Mouse (Mus musculus) neural tube, embryonic 13.5 days (tissue): ENCODE measurements around the gene Prpf4b. TPM values are rescaled to one million over a fixed set of nuclear protein-coding genes. Genes with fewer than 3 reads are reported as not detected.
"Not testable (repeated sequence)": the region's sequence is repeated elsewhere in the genome, so short reads cannot be mapped to it uniquely, and the experiment has no call there.

Experiments used
- ATAC-seq: fragments of 200-750 bp; cut with Nextera tagmentation; 2 replicates; pipeline ENCODE4 v1.8.0; 2017; ENCODE audit warnings: low read depth, mild to moderate bottlenecking, moderate TSS enrichment, moderate library complexity
- H3K27ac ChIP-seq: fragments of 300-500 bp; sonication (generic); replicated peaks from 2 replicates; pipeline ENCODE4 v1.5.1; 2015; ENCODE audit warnings: moderate library complexity, mild to moderate bottlenecking, inconsistent platforms
- H3K27me3 ChIP-seq: fragments of 300-500 bp; sonication (generic); 2 replicates; pipeline ENCODE4 v1.6.1; 2015; ENCODE audit warnings: mild to moderate bottlenecking, inconsistent platforms
- H3K36me3 ChIP-seq: fragments of 300-500 bp; sonication (generic); 2 replicates; pipeline ENCODE4 v1.6.1; 2015; ENCODE audit warnings: mild to moderate bottlenecking, inconsistent platforms
- H3K4me1 ChIP-seq: fragments of 300-500 bp; sonication (generic); replicated peaks from 2 replicates; pipeline ENCODE4 v1.6.1; 2015; ENCODE audit warnings: inconsistent platforms
- H3K4me2 ChIP-seq: fragments of 300-500 bp; sonication (generic); 2 replicates; pipeline ENCODE4 v1.6.1; 2015; ENCODE audit warnings: inconsistent platforms, mild to moderate bottlenecking, moderate library complexity
- H3K4me3 ChIP-seq: fragments of 300-500 bp; sonication (generic); 2 replicates; pipeline ENCODE4 v1.5.1; 2015; ENCODE audit warnings: mild to moderate bottlenecking, inconsistent platforms
- H3K9ac ChIP-seq: fragments of 300-500 bp; sonication (generic); 2 replicates; pipeline ENCODE4 v1.6.1; 2015; ENCODE audit warnings: moderate library complexity, mild to moderate bottlenecking, inconsistent platforms
- H3K9me3 ChIP-seq: fragments of 300-500 bp; sonication (generic); 2 replicates; pipeline ENCODE4 v1.6.1; 2016; ENCODE audit warnings: inconsistent platforms
- WGBS: fragments of 180-500 bp; shearing (Covaris S2); methylation state at CpG from one replicate; pipeline ENCODE4 v1.1.7; 2015; 5-methylcytosine and 5-hydroxymethylcytosine counted together
- polyA plus RNA-seq: library from polyadenylated mRNA; unstranded; fragments of >200 nt; fragmentation: Nextera tagmentation; extraction: Ambion mirVana; gene quantifications from 2 replicates; pipeline ENCODE4 v1.2.1, GENCODE M21; 2015

Gene Prpf4b
- polyA plus RNA-seq, 1 experiment from 2014 or later, result 59.9 TPM

DNA sequence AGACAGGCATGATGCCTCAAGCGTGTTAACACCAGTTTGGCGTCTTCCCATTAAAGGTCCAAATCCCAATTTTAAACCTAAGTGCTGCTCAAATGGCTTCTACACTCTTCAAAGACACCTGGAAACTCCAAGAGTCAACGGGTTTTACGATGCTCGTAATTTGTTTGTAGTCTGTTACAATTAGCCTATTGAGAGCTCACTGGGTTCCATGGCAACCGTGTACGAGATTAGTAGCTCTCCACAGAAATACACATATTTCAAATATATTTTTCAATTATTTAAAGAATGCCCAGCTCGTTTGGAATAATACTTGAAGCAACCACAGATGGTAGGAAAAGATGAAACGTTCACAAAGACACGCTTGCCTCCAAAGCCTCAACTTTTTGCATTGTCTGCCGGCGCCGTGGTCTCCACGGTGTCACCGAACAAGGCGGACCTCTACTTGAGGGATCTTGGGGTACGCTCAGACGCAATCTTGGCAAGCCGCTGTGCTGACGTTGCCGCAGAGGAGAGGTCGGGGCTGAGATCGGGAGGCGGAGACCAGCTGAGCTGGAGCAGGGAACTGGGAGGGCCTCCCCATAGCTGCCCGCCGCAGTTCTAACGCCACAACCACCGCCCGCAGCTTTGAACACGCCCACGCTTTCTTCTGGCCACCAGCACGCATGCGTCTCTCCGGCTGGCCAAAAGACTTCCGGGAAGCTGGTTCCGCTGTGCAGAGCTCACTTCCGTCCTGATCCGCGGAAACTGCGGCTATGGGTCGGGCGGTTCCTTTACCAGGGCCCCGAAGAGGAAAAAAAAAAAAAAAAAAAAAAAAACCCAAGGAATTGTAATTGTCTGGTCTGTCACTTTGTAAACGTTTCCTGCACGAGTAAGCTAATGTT, 1.1 kb upstream of the Prpf4b start:
- Histone ChIP-seq H3K4me1 (peaks cover 28% of the 10 kb centered on the region), H3K4me3 (peak overlapping the region; percentile 80), H3K9ac (peak overlapping the region; percentile 92), H3K27ac (peak overlapping the region; percentile 96), H3K9me3 (no peaks in the 10 kb centered on the region), H3K27me3 (no peaks in the 10 kb centered on the region), H3K4me2 (peak overlapping the region; percentile 86), H3K36me3 (no peaks in the 10 kb centered on the region)
- 1% methylated on average over 45 of the region's 45 CpGs for WGBS
- peak; percentile 90 for ATAC-seq

DNA sequence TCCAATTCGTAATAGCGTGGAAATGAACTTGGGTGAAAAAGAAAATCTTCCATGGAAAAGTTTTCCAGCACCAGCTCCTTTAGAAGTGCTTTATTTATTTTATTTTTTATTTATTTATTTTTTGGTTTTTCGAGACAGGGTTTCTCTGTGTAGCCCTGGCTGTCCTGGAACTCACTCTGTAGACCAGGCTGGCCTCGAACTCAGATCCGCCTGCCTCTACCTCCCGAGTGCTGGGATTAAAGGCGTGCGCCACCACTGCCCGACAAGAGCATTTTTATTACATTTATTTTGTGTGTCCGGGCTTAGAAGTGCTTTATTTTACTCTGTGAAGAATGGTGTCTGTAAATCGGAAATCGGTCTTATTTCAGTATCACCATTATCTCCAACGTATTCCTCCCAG, 366 bp upstream of the Prpf4b start:
- Histone ChIP-seq H3K27ac (peak overlapping the region; percentile 96), H3K4me1 (peaks cover 35% of the 10 kb centered on the region), H3K4me2 (peak overlapping the region; percentile 86), H3K4me3 (peak overlapping the region; percentile 80), H3K9ac (peak overlapping the region; percentile 92)
- H3K27me3 ChIP-seq, H3K36me3 ChIP-seq, H3K9me3 ChIP-seq: not testable (repeated sequence)
- ATAC-seq, result peak; percentile 52
- WGBS, result 21% methylated on average over 13 of the region's 13 CpGs

DNA sequence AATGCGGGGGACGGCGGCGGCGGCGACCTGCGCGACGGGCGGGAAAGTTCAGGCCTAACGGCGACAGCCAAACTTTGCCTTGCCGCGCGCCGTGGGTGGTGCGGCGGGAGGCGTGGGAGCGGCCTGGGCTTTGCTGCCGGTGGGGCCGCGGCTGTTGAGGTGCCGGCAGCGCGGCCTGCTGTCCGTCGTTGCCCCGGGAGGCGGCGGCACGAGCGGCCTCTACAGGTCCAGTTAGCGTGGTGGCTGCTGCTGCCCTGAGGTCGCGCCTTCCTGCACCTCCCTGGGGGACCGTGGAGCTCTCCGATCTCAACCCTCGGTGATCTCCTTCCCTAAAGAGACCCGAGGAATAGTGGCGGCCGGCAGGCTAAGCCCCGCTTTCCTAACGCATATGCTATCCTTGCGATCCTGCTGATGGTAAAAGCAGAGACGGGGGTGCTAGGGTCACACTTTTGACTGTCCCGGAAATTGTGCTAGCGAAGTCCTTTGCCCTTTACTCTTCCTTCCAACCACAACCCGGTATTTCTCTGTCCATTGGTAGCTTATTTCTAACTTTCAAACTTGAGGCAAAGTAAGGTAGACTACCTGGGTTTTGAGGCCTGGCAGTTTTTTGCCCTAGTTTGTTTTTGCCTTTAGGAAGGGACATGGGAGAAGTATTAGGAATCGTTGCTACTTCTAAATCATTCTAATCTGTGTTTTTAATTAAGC, 791 bp downstream of the Prpf4b start:
- peak overlapping the region; percentile 92 for H3K9ac ChIP-seq
- ATAC-seq, result peak; percentile 30
- peak overlapping the region; percentile 80 for H3K4me3 ChIP-seq
- under 1% methylated on average over 50 of the region's 50 CpGs for WGBS
- H3K36me3 ChIP-seq, result no peaks in the 10 kb centered on the region
- peaks cover 36% of the 10 kb centered on the region for H3K4me1 ChIP-seq
- H3K9me3 ChIP-seq, result no peaks in the 10 kb centered on the region
- peak overlapping the region; percentile 96 for H3K27ac ChIP-seq
- peak overlapping the region; percentile 86 for H3K4me2 ChIP-seq
- no peaks in the 10 kb centered on the region for H3K27me3 ChIP-seq

DNA sequence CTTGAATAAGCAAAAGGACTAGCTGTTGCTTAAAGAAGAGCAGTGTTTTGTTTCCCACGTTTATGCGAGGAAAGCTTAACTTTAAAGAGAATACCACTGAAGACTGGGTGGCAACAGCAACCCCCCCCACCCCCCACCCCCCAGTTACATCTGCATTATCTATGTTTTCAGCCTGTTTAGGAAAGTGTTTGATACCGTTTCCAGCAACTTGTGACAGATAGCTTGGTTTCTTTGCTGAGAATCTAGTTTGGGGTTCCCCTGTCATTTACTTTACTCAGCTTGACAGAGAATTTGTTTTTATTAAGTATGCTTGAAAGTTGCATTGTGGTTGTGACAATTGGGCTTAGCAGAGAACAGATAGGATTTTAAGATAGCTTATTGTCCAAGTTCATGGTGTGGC, 1.4 kb downstream of the Prpf4b start:
- no peaks in the 10 kb centered on the region for H3K9me3 ChIP-seq
- 12% methylated on average over 3 of the region's 3 CpGs for WGBS

DNA sequence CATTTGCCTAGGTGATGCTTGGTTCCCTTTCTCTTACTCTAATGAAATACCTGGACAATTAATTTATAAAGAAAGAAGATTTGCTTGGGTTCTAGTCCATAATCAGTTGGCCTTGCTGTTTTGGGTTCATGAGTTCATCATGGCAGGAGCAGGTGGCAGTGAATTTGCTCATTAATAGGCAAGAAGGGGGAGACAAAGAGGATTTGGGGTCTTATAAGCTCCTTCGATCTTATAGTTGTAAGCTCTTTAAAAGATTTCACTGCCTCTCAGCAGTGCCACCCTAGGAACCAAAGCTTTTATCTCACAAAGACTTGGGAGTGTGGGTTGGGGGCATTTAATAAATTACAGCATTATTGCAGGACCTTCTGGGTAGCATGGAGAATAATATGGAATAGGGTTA, 17.8 kb downstream of the Prpf4b start:
- 72% methylated on average over 1 of the region's 1 CpGs for WGBS

More for the DNA sequence above, 1.4 kb downstream of the Prpf4b start:
- H3K4me3 ChIP-seq, result peak overlapping the region; percentile 80
- peaks cover 36% of the 10 kb centered on the region for H3K4me1 ChIP-seq
- peak overlapping the region; percentile 92 for H3K9ac ChIP-seq
- no peaks in the 10 kb centered on the region for H3K36me3 ChIP-seq
- H3K27ac ChIP-seq, result peak overlapping the region; percentile 96; the same call in 1 of the 2 replicates
- H3K27me3 ChIP-seq, result no peaks in the 10 kb centered on the region
- ATAC-seq, result no peak
- peak overlapping the region; percentile 86 for H3K4me2 ChIP-seq

DNA sequence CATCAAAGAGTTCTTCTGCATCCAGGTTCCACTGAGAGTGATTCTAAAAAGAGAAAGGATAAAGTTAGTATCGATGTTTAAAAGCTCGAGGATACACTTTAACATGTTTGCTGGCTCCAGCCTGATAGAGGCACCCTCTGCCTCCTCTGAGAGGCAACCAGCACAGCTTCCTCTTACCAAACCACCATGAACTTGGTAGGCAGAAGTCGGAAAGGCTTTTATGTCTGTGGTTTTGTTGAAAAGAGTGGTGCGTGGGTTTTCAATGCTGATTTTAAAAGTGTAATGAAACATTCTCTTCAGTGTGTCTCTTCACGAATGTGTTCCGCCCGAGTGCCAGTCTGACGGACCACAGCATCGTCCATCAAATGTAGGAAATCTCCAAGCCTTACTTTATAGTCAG, 39.5 kb downstream of the Prpf4b start:
- Histone ChIP-seq H3K4me2 (no peak overlapping the region), H3K27me3 (0 out of 2 replicates have a peak, but pooled peaks cover 3% of the 10 kb centered on the region), H3K4me1 (peaks cover 7% of the 10 kb centered on the region), H3K36me3 (no peaks in the 10 kb centered on the region), H3K27ac (no peak overlapping the region), H3K9me3 (no peaks in the 10 kb centered on the region), H3K4me3 (no peak overlapping the region), H3K9ac (no peak overlapping the region)
- 79% methylated on average over 9 of the region's 9 CpGs for WGBS
- ATAC-seq, result no peak

More for the DNA sequence above, 17.8 kb downstream of the Prpf4b start:
- Histone ChIP-seq H3K4me3 (no peak overlapping the region), H3K27me3 (no peaks in the 10 kb centered on the region), H3K9ac (no peak overlapping the region), H3K36me3 (peaks cover 89% of the 10 kb centered on the region), H3K4me2 (no peak overlapping the region), H3K9me3 (no peaks in the 10 kb centered on the region), H3K4me1 (no peaks in the 10 kb centered on the region), H3K27ac (no peak overlapping the region)
- no peak for ATAC-seq

DNA sequence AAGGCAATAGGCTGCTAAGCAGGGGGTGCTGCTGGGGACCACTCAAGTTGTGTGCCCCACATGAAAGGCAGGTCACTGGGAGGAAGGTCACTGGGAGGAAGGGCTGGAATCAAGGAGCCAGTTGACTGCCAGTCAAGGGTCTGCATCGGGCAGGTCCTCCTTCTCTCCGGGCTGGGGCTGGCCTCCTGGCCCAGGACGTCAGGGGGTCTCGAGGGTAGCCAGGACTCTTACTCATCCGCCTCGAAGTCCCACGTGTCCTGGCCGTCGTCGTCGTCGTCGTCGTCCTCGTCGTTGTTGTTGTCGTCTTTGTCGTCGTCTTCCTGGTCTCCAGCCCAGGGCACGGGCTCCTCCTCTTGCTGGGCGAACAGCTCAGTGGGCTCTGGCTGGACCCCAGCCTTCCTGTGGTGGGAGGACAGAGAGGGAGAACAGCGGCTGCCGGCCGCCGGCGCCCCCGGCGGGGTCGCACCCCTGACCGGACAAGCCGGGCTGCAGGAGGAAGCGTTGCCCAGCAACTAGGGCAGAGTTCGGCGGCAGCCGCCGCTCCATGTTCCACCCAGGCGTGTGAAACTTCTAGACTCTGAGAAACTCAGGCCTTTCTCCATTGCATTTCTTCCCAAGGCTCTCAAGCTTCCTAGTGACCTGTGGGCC, 41.5 kb downstream of the Prpf4b start:
- Histone ChIP-seq H3K27me3 (0 out of 2 replicates have a peak, but pooled peaks cover 3% of the 10 kb centered on the region), H3K9me3 (no peaks in the 10 kb centered on the region), H3K4me1 (peaks cover 7% of the 10 kb centered on the region), H3K27ac (no peak overlapping the region), H3K9ac (no peak overlapping the region), H3K36me3 (no peaks in the 10 kb centered on the region), H3K4me3 (peak overlapping the region; percentile 18), H3K4me2 (peak overlapping the region; percentile 50)
- ATAC-seq, result no peak
- WGBS, result 38% methylated on average over 37 of the region's 37 CpGs

DNA sequence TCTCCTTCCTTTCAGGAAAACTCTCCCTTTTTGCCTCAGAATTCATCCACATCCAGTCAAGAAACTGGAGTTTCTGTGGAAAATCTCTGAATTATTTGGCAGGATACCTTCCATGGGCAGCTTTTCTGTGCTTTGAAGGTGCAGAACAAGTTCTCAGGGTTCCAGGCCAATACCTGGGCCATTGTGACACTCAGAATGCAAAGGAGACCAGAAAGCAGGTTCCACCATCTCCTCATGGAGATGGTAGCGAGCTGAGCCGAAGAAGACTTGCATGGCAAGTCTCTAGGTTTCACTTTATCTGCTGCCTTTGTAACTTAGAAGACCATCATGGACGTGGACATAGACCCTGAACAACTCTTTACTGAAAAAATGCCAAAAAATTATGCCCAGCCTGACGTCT, 49.1 kb downstream of the Prpf4b start, which contains the start of the genes Fam217a and 4933417A18Rik:
TSS of gene Fam217a (minus strand) at position 101 of the 400 bp plus-strand sequence.
TSS of gene 4933417A18Rik (plus strand) at position 200 of the 400 bp plus-strand sequence.
- Histone ChIP-seq H3K4me3 (no peak within 1 kb of the TSS), H3K4me1 (no peaks in the 10 kb centered on the region), H3K27ac (no peak within 1 kb of the TSS), H3K9me3 (no peaks in the 10 kb centered on the region), H3K4me2 (no peak within 1 kb of the TSS), H3K36me3 (no peaks in the 10 kb centered on the region), H3K9ac (no peak within 1 kb of the TSS), H3K27me3 (no peaks in the 10 kb centered on the region)
- no peak for ATAC-seq
- WGBS, result 81% methylated on average over 4 of the region's 4 CpGs

DNA sequence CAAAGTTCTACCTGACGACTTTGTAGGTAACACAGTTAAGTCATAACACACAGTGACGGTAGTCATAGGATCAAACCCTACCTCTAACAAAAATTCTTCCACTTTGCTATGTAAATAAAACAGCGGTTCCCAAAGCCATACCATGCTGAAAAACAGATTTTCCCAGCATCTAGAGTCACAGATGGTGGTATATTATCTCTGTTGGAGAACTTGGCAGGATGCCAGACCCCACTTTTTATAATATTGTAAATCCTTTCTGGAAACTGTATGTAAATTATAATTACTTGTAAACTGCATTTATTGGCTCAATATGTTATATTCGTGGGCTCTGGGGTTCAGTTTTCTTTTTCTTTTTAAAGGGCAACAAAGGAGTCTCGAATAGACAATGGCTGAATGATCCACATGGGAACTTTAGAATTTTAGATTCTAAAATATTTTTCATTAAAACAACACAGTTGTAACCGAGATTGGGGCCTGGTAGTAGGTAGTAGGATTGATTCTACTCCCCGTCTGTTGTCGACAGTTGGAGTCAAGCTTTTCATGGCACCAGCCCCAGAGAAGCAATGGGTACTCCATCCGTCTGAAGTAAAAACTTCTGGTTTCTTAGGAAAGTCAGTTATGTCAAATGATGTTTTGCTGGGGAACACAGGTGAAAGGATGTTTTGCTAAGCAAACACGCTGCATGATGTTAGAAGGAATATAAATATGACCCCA, 60.0 kb downstream of the Prpf4b start:
- no peaks in the 10 kb centered on the region for H3K4me1 ChIP-seq
- no peaks in the 10 kb centered on the region for H3K9me3 ChIP-seq
- WGBS, result 71% methylated on average over 10 of the region's 10 CpGs
- no peaks in the 10 kb centered on the region for H3K36me3 ChIP-seq
- no peak overlapping the region for H3K4me3 ChIP-seq
- H3K9ac ChIP-seq, result no peak overlapping the region
- no peak overlapping the region for H3K27ac ChIP-seq
- H3K4me2 ChIP-seq, result no peak overlapping the region
- no peaks in the 10 kb centered on the region for H3K27me3 ChIP-seq
- no peak for ATAC-seq

DNA sequence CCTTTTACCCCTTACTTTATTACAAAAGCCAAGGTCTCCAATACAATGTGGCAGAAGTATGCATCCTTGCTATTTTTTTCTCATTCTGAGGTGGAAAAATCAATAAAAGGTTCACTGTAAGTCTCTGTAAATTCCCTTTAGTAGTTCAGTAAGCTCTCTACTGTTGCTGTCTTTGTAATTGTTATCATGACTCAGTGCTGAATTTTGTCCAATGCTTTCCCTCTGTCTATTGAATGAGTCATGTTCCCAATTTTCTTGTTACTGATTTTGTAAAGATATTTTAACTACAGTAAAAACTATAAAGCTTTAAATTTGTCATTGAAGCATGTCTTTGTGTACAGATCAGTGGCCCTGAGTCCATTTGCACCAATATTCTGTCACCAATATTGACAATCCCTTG, 67.3 kb downstream of the Prpf4b start:
- no peaks in the 10 kb centered on the region for H3K27me3 ChIP-seq
- no peak overlapping the region for H3K4me3 ChIP-seq
- no peak overlapping the region for H3K27ac ChIP-seq
- ATAC-seq, result no peak
- H3K36me3 ChIP-seq, result no peaks in the 10 kb centered on the region
- no peak overlapping the region for H3K4me2 ChIP-seq
- no peaks in the 10 kb centered on the region for H3K9me3 ChIP-seq
- H3K9ac ChIP-seq, result no peak overlapping the region
- H3K4me1 ChIP-seq, result no peaks in the 10 kb centered on the region

DNA sequence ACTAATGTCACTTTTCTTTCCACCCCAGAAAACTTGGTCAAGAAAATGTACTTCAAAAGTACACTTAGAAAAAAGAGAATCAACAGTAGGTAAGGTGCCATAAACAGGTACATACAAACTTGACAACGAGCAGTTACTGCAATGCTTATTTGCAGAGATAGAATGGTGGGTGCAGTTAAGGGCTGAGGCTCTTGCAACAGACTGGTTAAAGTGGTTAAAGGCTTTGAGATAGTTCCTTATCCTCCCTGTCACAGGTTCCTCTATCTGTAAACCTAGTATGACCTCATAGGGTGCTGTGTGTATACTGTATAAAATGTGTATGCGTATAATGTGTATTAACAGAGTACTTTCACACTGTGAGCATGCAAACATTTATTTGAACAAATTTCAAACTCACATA, 76.3 kb downstream of the Prpf4b start:
- not testable (repeated sequence) for H3K4me2 ChIP-seq, ATAC-seq, H3K36me3 ChIP-seq, H3K4me3 ChIP-seq, H3K9me3 ChIP-seq, H3K27me3 ChIP-seq, H3K27ac ChIP-seq, H3K4me1 ChIP-seq, H3K9ac ChIP-seq
- WGBS, result 95% methylated on average over 2 of the region's 2 CpGs
